Mouse (Mus musculus) mammary gland, adult 2 months (tissue): ENCODE measurements around the gene Thbs3. TPM values are rescaled to one million over a fixed set of nuclear protein-coding genes. Genes with fewer than 3 reads are reported as not detected.

Source experiments
- polyA plus RNA-seq: library from polyadenylated mRNA; depleted of rRNA; stranded (reverse); fragments of >200 nt; gene quantifications from 2 replicates; pipeline ENCODE4 v1.2.3, GENCODE M21; 2012; ENCODE audit warnings: low replicate concordance; rRNA removed

Thbs3 gene
- polyA plus RNA-seq: 50.0 and 62.6 TPM in 2 replicates

GRCm38 (mm10) chr3:89214681-89215411, at the start of gene Thbs3:
Thbs3 (plus strand) TSS chr3:89215180.

GRCm38 (mm10) chr3:89177242-89178106, 37.5 kb upstream of the Thbs3 start, which contains the start of gene Scamp3:
Scamp3 (plus strand) TSS chr3:89177473.

GRCm38 (mm10) chr3:89183058-89183958, 31.7 kb upstream of the Thbs3 start, which contains the start of gene Fam189b:
Fam189b (plus strand) TSS chr3:89183143.

DNA sequence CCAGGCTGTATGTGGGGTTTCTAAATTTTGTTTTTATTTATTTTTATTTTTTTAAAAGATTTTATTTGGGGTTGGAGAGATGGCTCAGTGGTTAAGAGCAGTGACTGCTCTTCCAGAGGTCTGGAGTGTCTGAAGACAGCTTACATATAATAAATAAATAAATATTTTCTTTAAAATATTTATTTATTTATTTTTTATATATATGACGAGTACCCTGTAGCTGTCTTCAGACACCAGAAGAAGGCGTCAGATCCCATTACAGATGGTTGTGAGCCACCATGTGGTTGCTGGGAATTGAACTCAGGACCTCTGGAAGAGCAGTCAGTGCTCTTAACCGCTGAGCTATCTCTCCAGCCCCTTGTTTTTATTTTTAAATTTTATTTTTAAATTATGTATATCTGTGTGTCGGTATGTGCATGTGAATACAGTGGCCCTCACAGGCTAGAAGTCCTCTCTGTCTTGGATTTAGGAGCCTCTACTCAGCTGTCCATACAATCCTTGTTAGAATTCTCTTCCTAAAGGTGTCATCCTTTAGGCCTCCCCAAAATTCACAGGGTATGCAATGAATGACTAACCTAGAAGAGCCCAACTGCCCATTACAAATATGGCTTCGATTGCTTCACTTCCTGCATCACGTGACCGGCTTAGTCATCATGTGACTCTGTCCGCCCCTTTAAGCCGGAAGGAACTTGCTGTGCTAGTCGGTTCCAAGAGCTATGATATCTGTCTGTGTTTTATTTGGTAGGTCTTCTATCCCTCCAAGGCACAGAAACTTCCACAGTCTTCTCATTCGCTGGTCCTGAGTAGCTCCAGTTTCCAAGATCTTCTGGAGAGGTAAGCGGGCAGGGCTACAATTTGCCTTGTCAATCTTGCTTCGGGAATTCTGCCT, 12.5 kb upstream of the Thbs3 start, which contains the start of gene Gba:
Gene Gba, plus strand, starts transcription at position 676 of the 889 bp plus-strand sequence.

DNA sequence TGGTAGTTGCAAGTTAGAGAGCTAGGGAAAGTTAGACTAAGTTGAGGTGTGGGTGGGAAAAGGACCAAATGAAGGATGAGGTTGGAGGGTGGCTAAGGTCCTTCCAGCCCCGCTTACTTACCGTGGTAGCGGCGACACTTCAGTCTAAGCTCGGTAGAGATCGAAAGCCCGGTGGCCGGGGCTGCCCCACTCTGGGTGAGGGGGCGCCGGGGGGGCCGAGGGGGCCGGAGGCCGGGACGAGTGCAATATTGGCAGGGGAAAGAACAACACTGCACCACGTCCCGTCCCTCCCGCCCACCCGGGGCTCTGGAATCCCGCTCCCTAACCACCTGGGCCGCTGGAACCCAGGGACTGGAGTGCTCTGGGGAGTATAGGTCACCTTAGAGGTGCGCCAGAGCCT, 11.9 kb downstream of the Thbs3 start, which contains the start of gene Mtx1:
Gene Mtx1, minus strand, starts transcription at position 189 of the 400 bp plus-strand sequence.

DNA sequence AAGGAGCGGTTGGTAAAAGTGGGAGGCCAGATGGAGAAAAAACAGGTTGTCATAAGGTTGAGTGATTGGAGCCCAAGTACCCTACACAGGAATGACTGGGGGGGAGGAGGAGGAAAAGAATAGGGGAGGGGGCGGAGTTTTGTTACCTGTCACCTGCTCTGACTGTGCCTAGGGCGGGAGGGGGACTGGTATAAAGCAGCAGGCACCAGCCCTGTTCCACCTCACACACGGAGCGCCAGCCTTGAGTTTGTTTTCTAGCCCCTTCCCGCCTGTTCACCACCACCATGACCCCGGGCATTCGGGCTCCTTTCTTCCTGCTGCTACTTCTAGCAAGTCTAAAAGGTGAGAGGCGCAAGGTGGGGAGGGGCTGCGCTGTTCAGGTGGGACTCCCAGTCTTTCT, 13.9 kb downstream of the Thbs3 start, which contains the start of gene Muc1:
Gene Muc1, plus strand, starts transcription at position 222 of the 400 bp plus-strand sequence.

DNA sequence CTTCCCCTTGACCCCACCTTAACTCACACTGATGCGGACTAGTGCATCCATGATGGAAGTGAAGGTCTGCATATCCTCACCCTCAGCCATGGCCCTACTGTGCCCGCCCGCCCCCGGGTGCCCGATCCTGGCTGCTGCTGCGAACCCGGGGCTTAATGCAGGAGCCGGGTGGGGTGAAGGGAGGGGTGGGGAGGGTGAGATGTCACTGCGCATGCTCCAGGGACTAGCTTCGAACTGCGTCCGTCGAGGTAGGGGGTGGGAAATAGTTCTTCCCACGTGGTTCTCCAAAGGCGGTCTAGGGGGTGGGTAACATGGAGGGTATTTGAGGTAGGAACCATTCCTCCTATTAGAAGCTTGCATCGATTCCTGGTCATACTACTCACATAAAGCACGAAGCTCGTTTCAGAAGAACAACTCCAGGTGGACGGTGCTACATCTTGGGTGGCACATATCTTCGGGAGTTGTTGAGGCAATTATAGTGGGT, 30.8 kb downstream of the Thbs3 start, which contains the start of gene Krtcap2:
Gene Krtcap2, plus strand, starts transcription at position 279 of the 484 bp plus-strand sequence.

DNA sequence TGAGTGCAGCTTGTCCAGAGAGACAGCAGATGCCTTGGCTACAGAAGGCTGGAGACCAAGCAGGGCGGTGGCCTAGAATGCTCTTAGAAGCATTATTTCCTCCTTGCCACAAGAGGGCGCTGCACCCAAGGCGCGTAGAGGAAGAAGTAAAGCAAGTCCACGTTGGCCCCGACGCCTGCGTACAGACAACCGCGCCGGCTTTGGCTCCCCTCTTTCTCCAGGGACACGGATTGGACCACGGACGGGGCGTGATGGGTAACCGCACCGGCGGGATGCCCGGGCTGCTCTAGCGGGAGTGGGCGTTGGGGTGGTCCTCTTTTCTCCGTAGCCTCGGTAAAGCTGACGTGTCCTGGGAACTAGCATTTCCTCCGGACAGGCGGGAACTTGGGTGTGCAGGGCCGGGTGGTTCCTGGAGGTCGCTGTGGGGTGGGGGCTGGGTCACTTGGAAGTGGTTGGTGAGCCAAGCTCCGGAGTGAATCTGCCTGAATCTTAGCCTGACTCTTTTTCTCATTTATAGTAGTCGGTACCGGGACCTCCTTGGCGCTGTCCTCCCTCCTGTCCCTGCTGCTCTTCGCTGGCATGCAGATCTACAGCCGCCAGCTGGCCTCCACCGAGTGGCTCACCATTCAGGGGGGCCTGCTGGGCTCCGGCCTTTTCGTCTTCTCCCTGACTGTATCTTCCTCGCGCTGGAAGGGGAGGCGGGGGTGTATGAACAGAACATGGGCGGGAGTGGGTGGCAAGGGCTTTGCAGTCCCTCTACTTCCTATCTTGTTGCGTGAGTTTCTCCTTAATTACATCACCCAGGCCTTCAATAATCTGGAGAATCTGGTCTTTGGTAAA, 31.5 kb downstream of the Thbs3 start, which contains the start of gene Trim46:
Gene Trim46, minus strand, starts transcription at position 49 of the 840 bp plus-strand sequence.

GRCm38 (mm10) chr3:89259076-89259475, 44.1 kb downstream of the Thbs3 start, which contains the start of gene Dpm3:
Dpm3 (plus strand) TSS chr3:89259358.

GRCm38 (mm10) chr3:89270051-89270755, 55.2 kb downstream of the Thbs3 start, which contains the start of gene Slc50a1:
Slc50a1 (minus strand) TSS chr3:89270570.

Other genes with a start within 250 kb of the Thbs3 start
- gene Rusc1, start 121.9 kb upstream of the Thbs3 start, polyA plus RNA-seq: 43.9 and 51.7 TPM in 2 replicates
- not detected in 2 replicates for gene Gm43738, start 114.1 kb upstream of the Thbs3 start, polyA plus RNA-seq
- gene Fdps, start 113.2 kb upstream of the Thbs3 start, polyA plus RNA-seq: 69.2 and 93.9 TPM in 2 replicates
- 1.2 TPM in 1 of 2 replicates, not detected in the other for gene Pklr, start 79.0 kb upstream of the Thbs3 start, polyA plus RNA-seq
- 1.7 and 5.4 TPM in 2 replicates for gene Hcn3, start 55.0 kb upstream of the Thbs3 start, polyA plus RNA-seq
- 52.1 and 77.2 TPM in 2 replicates for gene Clk2, start 50.4 kb upstream of the Thbs3 start, polyA plus RNA-seq
- gene Scamp3, start 37.7 kb upstream of the Thbs3 start, polyA plus RNA-seq: 149 and 198 TPM in 2 replicates
- gene Fam189b, start 32.0 kb upstream of the Thbs3 start, polyA plus RNA-seq: 60.1 and 120 TPM in 2 replicates
- gene Gba, start 12.3 kb upstream of the Thbs3 start, polyA plus RNA-seq: 64.0 and 119 TPM in 2 replicates
- gene Mtx1, start 11.9 kb downstream of the Thbs3 start, polyA plus RNA-seq: 162 and 208 TPM in 2 replicates
- 12.4 and 14.5 TPM in 2 replicates for gene Muc1, start 13.9 kb downstream of the Thbs3 start, polyA plus RNA-seq
- 189 and 281 TPM in 2 replicates for gene Krtcap2, start 30.8 kb downstream of the Thbs3 start, polyA plus RNA-seq
- gene Trim46, start 31.1 kb downstream of the Thbs3 start, polyA plus RNA-seq: 10.8 and 22.3 TPM in 2 replicates
- gene Dpm3, start 44.2 kb downstream of the Thbs3 start, polyA plus RNA-seq: 493 and 778 TPM in 2 replicates
- gene Slc50a1, start 55.4 kb downstream of the Thbs3 start, polyA plus RNA-seq: 258 and 285 TPM in 2 replicates
- gene Efna1, start 66.0 kb downstream of the Thbs3 start, polyA plus RNA-seq: 35.6 and 37.1 TPM in 2 replicates
- gene Efna3, start 107.8 kb downstream of the Thbs3 start, polyA plus RNA-seq: 8.6 and 12.4 TPM in 2 replicates
- 6.3 and 14.3 TPM in 2 replicates for gene Efna4, start 122.8 kb downstream of the Thbs3 start, polyA plus RNA-seq
- gene Adam15, start 134.8 kb downstream of the Thbs3 start, polyA plus RNA-seq: 232 and 296 TPM in 2 replicates
- 2.8 and 6.0 TPM in 2 replicates for gene Dcst2, start 146.8 kb downstream of the Thbs3 start, polyA plus RNA-seq
- 1.5 and 1.9 TPM in 2 replicates for gene Dcst1, start 150.1 kb downstream of the Thbs3 start, polyA plus RNA-seq
- gene Zbtb7b, start 179.6 kb downstream of the Thbs3 start, polyA plus RNA-seq: 77.1 and 147 TPM in 2 replicates
- gene Lenep, start 187.6 kb downstream of the Thbs3 start, polyA plus RNA-seq: 2.2 TPM in 1 of 2 replicates, not detected in the other
- 50.9 and 64.9 TPM in 2 replicates for gene Flad1, start 196.7 kb downstream of the Thbs3 start, polyA plus RNA-seq
- 18.1 and 21.4 TPM in 2 replicates for gene Cks1b, start 203.2 kb downstream of the Thbs3 start, polyA plus RNA-seq
- gene Shc1, start 203.3 kb downstream of the Thbs3 start, polyA plus RNA-seq: 96.7 and 114 TPM in 2 replicates
- gene Pygo2, start 215.0 kb downstream of the Thbs3 start, polyA plus RNA-seq: 36.0 and 171 TPM in 2 replicates
- 54.5 and 82.1 TPM in 2 replicates for gene Pbxip1, start 221.5 kb downstream of the Thbs3 start, polyA plus RNA-seq
- 44.4 and 46.6 TPM in 2 replicates for gene Pmvk, start 239.4 kb downstream of the Thbs3 start, polyA plus RNA-seq